In genomic region chr1:23798306-23798705, GRCm38 (mm10) we compare ENCODE assay signal across 28 mouse cellular contexts. TPM values are rescaled to one million over a fixed set of nuclear protein-coding genes. Genes with fewer than 3 reads are reported as not detected.
A peak's percentile ranks its signal among the peaks of the same experiment; 100 is the strongest.
DNase-seq lines count a peak whose midpoint lies in the region; ATAC-seq and TF ChIP-seq lines count a peak whose summit lies in the region.
"Had no signal": no experiment of that assay in that cellular context is flagged by ENCODE, and none has a peak within 500 bp of the region (broad histone marks: within the 10 kb centered on the region; RNA-seq: fewer than 3 reads in every experiment).

No protein-coding gene starts in this region.

- H3K4me3 ChIP-seq in kidney, adult 2 months (ENCODE audit: insufficient read depth, low read depth, low read length), result no peak overlapping the region
- no peak overlapping the region for H3K4me3 ChIP-seq in kidney, embryonic 14.5 days (ENCODE audit: low read length)
- H3K4me3 ChIP-seq: erythroblast, embryonic 14.5 days; heart, adult 2 months; heart, embryonic 12.5 days; hindbrain, embryonic 10.5 days; hindbrain, embryonic 15.5 days; liver, embryonic 12.5 days; megakaryocyte, embryonic 14.5 days; midbrain, embryonic 13.5 days had no signal

- peak; percentile 22 for DNase-seq in cerebellum, adult 9-11 months
- DNase-seq in cerebellum, adult 11 months, result no peak
- peak; percentile 84 for DNase-seq in kidney, adult 2 months
- peak; percentile 11 for DNase-seq in kidney, postnatal 10 days
- no peak for DNase-seq in ovary, adult 18-20 months (ENCODE audit: low spot score)
- DNase-seq: adrenal gland, adult 2 months; adrenal gland, postnatal 36 days; forebrain, postnatal 0 days; heart, adult 2 months; layer of hippocampus, postnatal 36 days; left cerebral cortex, postnatal 4 days; liver, postnatal 0 days; lung, postnatal 36 days; retina, postnatal 1 day; right cerebral cortex, postnatal 14 days; thymus, postnatal 4 days had no signal

- H3K4me2 ChIP-seq in kidney, embryonic 14.5 days (replicated peaks; ENCODE audit: low read depth, low read length), result no peak overlapping the region
- H3K4me2 ChIP-seq: heart, embryonic 12.5 days; hindbrain, embryonic 15.5 days; liver, embryonic 12.5 days; midbrain, embryonic 13.5 days had no signal

- 31% methylated on average over 9 of the region's 9 CpGs for WGBS in kidney, adult 2 months
- 67% methylated on average over 9 of the region's 9 CpGs for WGBS in kidney, embryonic 14.5 days

- H3K9ac ChIP-seq in kidney, embryonic 14.5 days (ENCODE audit: low read depth, low read length), result no peak overlapping the region
- H3K9ac ChIP-seq: forebrain, postnatal 0 days; heart, embryonic 12.5 days; hindbrain, embryonic 15.5 days; liver, embryonic 12.5 days; liver, postnatal 0 days; midbrain, embryonic 13.5 days had no signal

- TF ChIP-seq CTCF in kidney, adult 2 months (conservative IDR thresholded peaks at IDR 0.05; ENCODE audit: insufficient read depth, insufficient read length, low read depth, low read length), result no peak

- H3K27ac ChIP-seq in kidney, adult 2 months (ENCODE audit: insufficient read depth, low read depth, low read length), result no peak overlapping the region
- H3K27ac ChIP-seq in kidney, embryonic 14.5 days (ENCODE audit: low read depth, low read length), result no peak overlapping the region
- H3K27ac ChIP-seq: heart, adult 2 months; hindbrain, embryonic 10.5 days; hindbrain, embryonic 15.5 days; liver, embryonic 12.5 days; midbrain, embryonic 13.5 days had no signal

- H3K36me3 ChIP-seq in kidney, adult 2 months (ENCODE audit: control insufficient read depth, insufficient read depth, low read length), result no peaks in the 10 kb centered on the region
- H3K36me3 ChIP-seq in kidney, embryonic 14.5 days (ENCODE audit: control insufficient read depth, insufficient read depth, low read length), result no peaks in the 10 kb centered on the region
- H3K36me3 ChIP-seq: heart, embryonic 12.5 days; hindbrain, embryonic 10.5 days; hindbrain, embryonic 15.5 days; liver, embryonic 12.5 days; midbrain, embryonic 13.5 days had no signal

- H3K27me3 ChIP-seq in kidney, adult 2 months (replicated peaks; ENCODE audit: control insufficient read depth, insufficient read depth, low read length), result no peaks in the 10 kb centered on the region
- no peaks in the 10 kb centered on the region for H3K27me3 ChIP-seq in kidney, embryonic 14.5 days (ENCODE audit: control insufficient read depth, insufficient read depth, low read length)
- H3K27me3 ChIP-seq: hindbrain, embryonic 15.5 days; liver, embryonic 12.5 days; megakaryocyte, embryonic 14.5 days; midbrain, embryonic 13.5 days had no signal

- no peaks in the 10 kb centered on the region for H3K4me1 ChIP-seq in kidney, adult 2 months (ENCODE audit: control insufficient read depth, insufficient read depth, low read length)
- no peaks in the 10 kb centered on the region for H3K4me1 ChIP-seq in kidney, embryonic 14.5 days (ENCODE audit: control insufficient read depth, insufficient read depth, low read length)
- H3K4me1 ChIP-seq: heart, embryonic 12.5 days; hindbrain, embryonic 10.5 days; hindbrain, embryonic 15.5 days; liver, embryonic 12.5 days; megakaryocyte, embryonic 14.5 days; midbrain, embryonic 13.5 days had no signal

- no peak for TF ChIP-seq POLR2A in kidney, adult 2 months (IDR thresholded peaks at IDR 0.05; ENCODE audit: low read depth, low read length)

- ATAC-seq in kidney, embryonic 14.5 days (ENCODE audit: low FRiP score, low TSS enrichment), result no peak
- ATAC-seq in CD4-positive, CD25-positive, alpha-beta regulatory T cell, adult 4 months, result no peak
- ATAC-seq: activated CD4-positive, CD25-positive, alpha-beta regulatory T cell, adult 4 months; forebrain, postnatal 0 days; liver, embryonic 12.5 days; liver, postnatal 0 days; midbrain, embryonic 13.5 days had no signal

- no peaks in the 10 kb centered on the region for H3K9me3 ChIP-seq in kidney, embryonic 14.5 days (ENCODE audit: control insufficient read depth, low read length)
- H3K9me3 ChIP-seq: heart, embryonic 12.5 days; hindbrain, embryonic 10.5 days; hindbrain, embryonic 15.5 days; liver, embryonic 12.5 days; megakaryocyte, embryonic 14.5 days; midbrain, embryonic 13.5 days had no signal

RNA-seq across cellular contexts. Expression of gene B3gat2, which starts 36.8 kb away (rescaled TPM):
- polyA plus RNA-seq in kidney, adult 2 months (2012; rRNA removed), result 58.8 and 81.1 TPM in 2 replicates
- 2.9 and 5.0 TPM in 2 replicates for polyA plus RNA-seq in kidney, embryonic 14.5 days (2014; fragmentation: Nextera tagmentation; extraction: Ambion mirVana)
- 1 to 10 TPM; 1.7 to 1.9 TPM for polyA plus RNA-seq in CD4-positive, CD25-positive, alpha-beta regulatory T cell, adult 4 months (2017; shearing (Covaris generic))
- polyA plus RNA-seq: adrenal gland, adult 2 months; heart, adult 2 months; large intestine, adult 2 months; small intestine, adult 2 months had no signal

Comparison
In these comparisons a context has a peak if more than half of its experiments do, and no peak if none do; other contexts are left out.
1. DNase-seq: peak in cerebellum, adult 9-11 months (single experiment), kidney, adult 2 months (single experiment) and kidney, postnatal 10 days (single experiment); none in cerebellum, adult 11 months (single experiment) and ovary, adult 18-20 months (single experiment).